Mouse (Mus musculus): Measurements from ENCODE around the gene Pde1a. TPM values are rescaled to one million over a fixed set of nuclear protein-coding genes. Genes with fewer than 3 reads are reported as not detected.

Gene Pde1a
- total and polyA plus RNA-seq, 3 experiments = 0.33 TPM; not detected in 2

GRCm38 (mm10) chr2:80037971-80038370 is 91.3 kb downstream of the Pde1a start:
- ATAC-seq (ENCODE audit: extremely low read depth, insufficient number of reproducible peaks, low FRiP score, poor library complexity, severe bottlenecking) = no peak
- no peak for DNase-seq (ENCODE audit: low spot score)
- no peak for TF ChIP-seq GATA1 (IDR thresholded peaks at IDR 0.05; ENCODE audit: borderline replicate concordance, low read length)
- no peak for TF ChIP-seq CTCF (IDR thresholded peaks at IDR 0.05; ENCODE audit: low read depth, low read length)
- TF ChIP-seq POLR2AphosphoS5 (IDR thresholded peaks at IDR 0.05; ENCODE audit: insufficient replicate concordance, low read depth, low read length) = no peak
- TF ChIP-seq TAL1 (conservative IDR thresholded peaks at IDR 0.05; ENCODE audit: low read depth, low read length) = no peak
- no peak for TF ChIP-seq GATA2 (IDR thresholded peaks at IDR 0.05; ENCODE audit: borderline replicate concordance, low read depth, low read length)
- Histone ChIP-seq H3K27me3 (ENCODE audit: insufficient read depth, low read length) (no peaks in the 10 kb centered on the region), H3K4me1 (ENCODE audit: insufficient read depth, low read depth, low read length) (no peaks in the 10 kb centered on the region), H3K9me3 (replicated peaks) (no peaks in the 10 kb centered on the region), H3K4me3 (ENCODE audit: low read depth, low read length) (no peak overlapping the region), H3K36me3 (replicated peaks) (no peaks in the 10 kb centered on the region)

- ATAC-seq (ENCODE audit: extremely low read depth, insufficient number of reproducible peaks, low FRiP score, poor library complexity, severe bottlenecking) = no peak
- H3K9me3 ChIP-seq (replicated peaks) = no peaks in the 10 kb centered on the region
- no peak for TF ChIP-seq GATA1 (IDR thresholded peaks at IDR 0.05; ENCODE audit: borderline replicate concordance, low read length)
- TF ChIP-seq POLR2AphosphoS5 (IDR thresholded peaks at IDR 0.05; ENCODE audit: insufficient replicate concordance, low read depth, low read length) = no peak
- TF ChIP-seq CTCF (IDR thresholded peaks at IDR 0.05; ENCODE audit: low read depth, low read length) = no peak
- no peak for TF ChIP-seq GATA2 (IDR thresholded peaks at IDR 0.05; ENCODE audit: borderline replicate concordance, low read depth, low read length)
- TF ChIP-seq TAL1 (conservative IDR thresholded peaks at IDR 0.05; ENCODE audit: low read depth, low read length) = no peak
- no peak overlapping the region for H3K4me3 ChIP-seq (ENCODE audit: low read depth, low read length)
- DNase-seq (ENCODE audit: low spot score) = no peak
- H3K27me3 ChIP-seq (ENCODE audit: insufficient read depth, low read length) = no peaks in the 10 kb centered on the region
- no peaks in the 10 kb centered on the region for H3K36me3 ChIP-seq (replicated peaks)
- H3K4me1 ChIP-seq (ENCODE audit: insufficient read depth, low read depth, low read length) = no peaks in the 10 kb centered on the region
These were observed 100.2 kb downstream of the Pde1a start for GRCm38 (mm10) chr2:80029051-80029450.

GRCm38 (mm10) chr2:80026053-80026452 is 103.2 kb downstream of the Pde1a start:
- no peaks in the 10 kb centered on the region for H3K36me3 ChIP-seq (replicated peaks)
- no peaks in the 10 kb centered on the region for H3K9me3 ChIP-seq (replicated peaks)
- ATAC-seq (ENCODE audit: extremely low read depth, insufficient number of reproducible peaks, low FRiP score, poor library complexity, severe bottlenecking) (no peak), DNase-seq (ENCODE audit: low spot score) (no peak)
- H3K4me1 ChIP-seq (ENCODE audit: insufficient read depth, low read depth, low read length) = no peaks in the 10 kb centered on the region
- H3K4me3 ChIP-seq (ENCODE audit: low read depth, low read length) = no peak overlapping the region
- no peaks in the 10 kb centered on the region for H3K27me3 ChIP-seq (ENCODE audit: insufficient read depth, low read length)
- no peak for TF ChIP-seq GATA1 (IDR thresholded peaks at IDR 0.05; ENCODE audit: borderline replicate concordance, low read length)
- TF ChIP-seq CTCF (IDR thresholded peaks at IDR 0.05; ENCODE audit: low read depth, low read length) = no peak
- no peak for TF ChIP-seq GATA2 (IDR thresholded peaks at IDR 0.05; ENCODE audit: borderline replicate concordance, low read depth, low read length)
- TF ChIP-seq TAL1 (conservative IDR thresholded peaks at IDR 0.05; ENCODE audit: low read depth, low read length) = no peak
- no peak for TF ChIP-seq POLR2AphosphoS5 (IDR thresholded peaks at IDR 0.05; ENCODE audit: insufficient replicate concordance, low read depth, low read length)

GRCm38 (mm10) chr2:80025597-80025996 is 103.7 kb downstream of the Pde1a start:
- Histone ChIP-seq H3K4me1 (ENCODE audit: insufficient read depth, low read depth, low read length) (no peaks in the 10 kb centered on the region), H3K9me3 (replicated peaks) (no peaks in the 10 kb centered on the region), H3K36me3 (replicated peaks) (no peaks in the 10 kb centered on the region), H3K4me3 (ENCODE audit: low read depth, low read length) (no peak overlapping the region), H3K27me3 (ENCODE audit: insufficient read depth, low read length) (no peaks in the 10 kb centered on the region)
- DNase-seq (ENCODE audit: low spot score) (no peak), ATAC-seq (ENCODE audit: extremely low read depth, insufficient number of reproducible peaks, low FRiP score, poor library complexity, severe bottlenecking) (no peak)
- TF ChIP-seq TAL1 (conservative IDR thresholded peaks at IDR 0.05; ENCODE audit: low read depth, low read length) (no peak), GATA2 (IDR thresholded peaks at IDR 0.05; ENCODE audit: borderline replicate concordance, low read depth, low read length) (no peak), POLR2AphosphoS5 (IDR thresholded peaks at IDR 0.05; ENCODE audit: insufficient replicate concordance, low read depth, low read length) (no peak), GATA1 (IDR thresholded peaks at IDR 0.05; ENCODE audit: borderline replicate concordance, low read length) (no peak), CTCF (IDR thresholded peaks at IDR 0.05; ENCODE audit: low read depth, low read length) (no peak)

GRCm38 (mm10) chr2:80025038-80025437 is 104.2 kb downstream of the Pde1a start:
- Histone ChIP-seq H3K9me3 (replicated peaks) (no peaks in the 10 kb centered on the region), H3K36me3 (replicated peaks) (no peaks in the 10 kb centered on the region), H3K4me3 (ENCODE audit: low read depth, low read length) (no peak overlapping the region), H3K4me1 (ENCODE audit: insufficient read depth, low read depth, low read length) (no peaks in the 10 kb centered on the region), H3K27me3 (ENCODE audit: insufficient read depth, low read length) (no peaks in the 10 kb centered on the region)
- no peak for TF ChIP-seq CTCF (IDR thresholded peaks at IDR 0.05; ENCODE audit: low read depth, low read length)
- no peak for TF ChIP-seq POLR2AphosphoS5 (IDR thresholded peaks at IDR 0.05; ENCODE audit: insufficient replicate concordance, low read depth, low read length)
- no peak for TF ChIP-seq GATA1 (IDR thresholded peaks at IDR 0.05; ENCODE audit: borderline replicate concordance, low read length)
- no peak for TF ChIP-seq GATA2 (IDR thresholded peaks at IDR 0.05; ENCODE audit: borderline replicate concordance, low read depth, low read length)
- TF ChIP-seq TAL1 (conservative IDR thresholded peaks at IDR 0.05; ENCODE audit: low read depth, low read length) = no peak
- no peak for ATAC-seq (ENCODE audit: extremely low read depth, insufficient number of reproducible peaks, low FRiP score, poor library complexity, severe bottlenecking)
- no peak for DNase-seq (ENCODE audit: low spot score)

- H3K4me1 ChIP-seq (ENCODE audit: insufficient read depth, low read depth, low read length) = no peaks in the 10 kb centered on the region
- DNase-seq (ENCODE audit: low spot score) (no peak), ATAC-seq (ENCODE audit: extremely low read depth, insufficient number of reproducible peaks, low FRiP score, poor library complexity, severe bottlenecking) (no peak)
- H3K36me3 ChIP-seq (replicated peaks) = no peaks in the 10 kb centered on the region
- no peak overlapping the region for H3K4me3 ChIP-seq (ENCODE audit: low read depth, low read length)
- no peaks in the 10 kb centered on the region for H3K27me3 ChIP-seq (ENCODE audit: insufficient read depth, low read length)
- H3K9me3 ChIP-seq (replicated peaks) = no peaks in the 10 kb centered on the region
- no peak for TF ChIP-seq CTCF (IDR thresholded peaks at IDR 0.05; ENCODE audit: low read depth, low read length)
- no peak for TF ChIP-seq TAL1 (conservative IDR thresholded peaks at IDR 0.05; ENCODE audit: low read depth, low read length)
- no peak for TF ChIP-seq POLR2AphosphoS5 (IDR thresholded peaks at IDR 0.05; ENCODE audit: insufficient replicate concordance, low read depth, low read length)
- no peak for TF ChIP-seq GATA1 (IDR thresholded peaks at IDR 0.05; ENCODE audit: borderline replicate concordance, low read length)
- no peak for TF ChIP-seq GATA2 (IDR thresholded peaks at IDR 0.05; ENCODE audit: borderline replicate concordance, low read depth, low read length)
These were observed 115.1 kb downstream of the Pde1a start for GRCm38 (mm10) chr2:80014161-80014560.
